Mouse (Mus musculus) adrenal gland, adult 18-20 months (tissue): Measurements from ENCODE around the gene Cyfip2. TPM values are rescaled to one million over a fixed set of nuclear protein-coding genes. Genes with fewer than 3 reads are reported as not detected.

Experiments
- DNase-seq, 2 experiments: peaks; one replicate each; pipeline ENCODE4 v3.0.0; 2021 to 2022; ENCODE audit warnings: low spot score in 2 of 2
- total RNA-seq, 2 experiments: library from RNA; stranded (reverse); gene quantifications; 1 replicate in 1 of 2; 2 replicates in 1 of 2; pipeline ENCODE4 v1.2.3; 2021

Gene Cyfip2
- total RNA-seq, 2 experiments from 2014 or later, result 55.9 to 77.0 TPM

DNA sequence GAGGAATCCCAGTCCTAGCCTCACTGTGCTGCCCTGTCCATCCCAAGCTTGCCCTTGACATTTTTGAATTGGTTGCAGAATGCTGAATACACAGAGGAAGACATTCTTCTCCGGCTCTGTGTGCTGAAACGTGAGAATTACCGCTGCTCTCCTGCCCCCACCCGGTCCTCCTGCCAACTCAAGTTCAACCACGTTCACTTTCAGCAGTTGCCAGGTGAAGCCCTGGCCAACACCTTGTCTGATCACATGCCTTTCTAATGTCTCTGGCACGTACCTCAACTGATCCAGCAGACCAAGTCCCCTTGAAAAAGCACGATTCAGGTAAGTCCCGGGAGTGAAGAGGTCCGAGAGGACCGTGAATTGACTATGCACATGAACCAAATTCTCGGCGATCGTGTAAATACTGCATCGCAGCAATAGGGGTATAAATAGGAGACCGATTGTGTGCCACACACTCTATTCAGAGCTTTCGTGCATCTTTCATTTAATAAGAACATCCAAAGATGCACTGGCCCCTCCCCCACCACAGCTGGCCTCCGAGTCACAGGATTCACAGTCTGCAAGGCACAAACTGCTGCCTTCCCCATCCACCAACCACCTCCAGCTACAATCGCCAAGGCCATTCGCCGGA, 3.4 kb downstream of the Cyfip2 start:
- DNase-seq, result peak in 1 of 2 experiments; percentile 43

DNA sequence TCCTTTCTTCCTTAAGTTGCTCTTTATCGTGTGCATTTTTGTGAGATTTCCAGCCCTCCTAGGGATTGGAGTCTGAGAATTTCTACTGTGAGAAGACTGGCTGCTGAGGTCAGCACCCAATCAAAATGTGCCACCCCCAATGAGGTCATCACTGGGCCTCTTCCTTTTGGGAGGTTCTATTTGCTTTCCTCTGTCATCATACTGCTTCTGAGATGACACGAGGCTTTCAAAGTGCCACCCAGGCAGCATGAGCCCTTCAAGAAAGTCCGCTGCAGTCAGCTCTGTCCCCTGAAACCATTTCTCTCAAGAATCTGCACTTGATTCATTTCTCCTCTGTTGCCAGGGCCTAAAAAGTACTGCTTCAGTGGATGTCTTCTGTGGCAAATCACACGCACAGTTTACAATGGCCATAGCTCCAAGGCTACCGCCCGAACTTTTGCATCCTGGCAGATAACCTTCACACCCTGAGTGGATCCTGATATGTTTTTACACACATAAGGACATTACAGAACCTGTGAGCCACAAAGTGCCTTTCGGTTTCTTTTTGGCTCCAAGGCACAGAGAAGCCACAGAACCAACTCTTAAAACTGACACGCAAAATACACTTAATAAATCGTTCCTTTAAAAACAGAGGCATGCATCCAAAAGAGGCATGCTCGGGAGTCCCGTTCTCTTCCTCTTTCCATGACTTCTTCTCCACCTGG, 4.2 kb downstream of the Cyfip2 start:
- DNase-seq, result peak in 1 of 2 experiments; percentile 36

DNA sequence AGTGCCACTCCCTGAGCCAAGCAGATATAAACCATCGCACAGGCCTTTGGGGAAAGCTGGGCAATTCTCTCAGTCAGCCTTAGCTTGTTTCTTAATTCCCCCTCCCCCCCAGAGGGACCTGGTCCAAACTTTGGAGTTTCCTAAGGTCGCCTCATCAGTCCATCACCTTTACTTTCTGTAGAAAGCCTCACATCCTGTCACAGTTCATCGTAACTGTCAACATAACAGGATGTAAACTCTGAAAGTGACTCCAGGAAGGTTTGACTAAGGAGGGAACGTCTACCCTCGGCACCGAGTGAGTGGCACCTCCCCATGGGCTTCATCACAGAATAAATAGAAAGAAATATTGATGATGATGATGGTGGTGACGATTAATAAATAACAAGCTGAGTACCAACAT, 4.9 kb downstream of the Cyfip2 start:
- DNase-seq, result no peak

DNA sequence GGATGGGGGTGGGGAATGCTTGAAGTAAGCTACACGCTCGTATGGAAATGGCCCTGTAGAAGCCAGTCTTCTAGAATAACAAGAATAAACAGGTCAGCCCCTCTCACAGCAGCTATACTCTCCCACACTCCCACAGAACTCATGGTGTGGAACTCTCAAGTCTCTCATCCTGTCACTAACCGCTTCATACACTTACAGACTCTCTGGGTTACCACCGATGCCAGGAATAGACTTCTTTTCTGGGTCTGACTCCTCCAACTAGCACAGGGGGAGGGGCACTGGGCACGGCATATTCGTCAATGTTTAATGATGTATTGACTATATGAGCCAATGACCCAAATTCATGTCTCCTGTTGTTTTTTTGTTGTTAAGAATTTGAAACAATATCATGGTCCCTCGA, 5.9 kb downstream of the Cyfip2 start:
- DNase-seq, result no peak

DNA sequence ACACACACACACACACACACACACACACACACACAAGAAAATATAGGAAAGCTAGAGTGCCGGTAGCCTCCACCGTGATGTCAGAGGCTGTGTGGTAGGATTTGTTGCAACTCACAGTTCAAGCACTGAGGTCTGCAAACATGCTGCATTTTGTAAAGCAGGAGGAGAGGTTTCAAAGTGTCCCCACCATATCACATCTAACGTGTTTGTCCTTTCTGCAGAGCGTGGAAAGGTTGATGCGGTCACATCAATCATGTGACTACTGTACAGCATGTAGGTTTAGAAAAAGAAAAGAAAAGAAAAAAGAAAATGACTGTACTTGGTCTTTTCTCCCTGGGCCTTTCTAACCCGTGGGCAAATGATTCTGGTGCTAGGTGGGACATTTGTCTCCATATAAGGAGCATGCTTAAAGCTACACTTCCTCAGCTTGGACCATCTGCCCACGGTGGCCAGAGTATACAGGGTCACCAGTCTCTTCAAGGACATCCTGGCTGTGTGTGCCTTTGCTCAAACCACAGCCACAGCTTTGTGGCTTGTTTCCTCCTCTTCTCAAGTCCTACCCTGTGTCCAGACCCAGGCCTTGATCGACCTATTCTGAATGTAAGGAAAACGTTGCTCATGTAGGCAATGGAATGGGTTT, 6.7 kb downstream of the Cyfip2 start:
- no peak for DNase-seq

DNA sequence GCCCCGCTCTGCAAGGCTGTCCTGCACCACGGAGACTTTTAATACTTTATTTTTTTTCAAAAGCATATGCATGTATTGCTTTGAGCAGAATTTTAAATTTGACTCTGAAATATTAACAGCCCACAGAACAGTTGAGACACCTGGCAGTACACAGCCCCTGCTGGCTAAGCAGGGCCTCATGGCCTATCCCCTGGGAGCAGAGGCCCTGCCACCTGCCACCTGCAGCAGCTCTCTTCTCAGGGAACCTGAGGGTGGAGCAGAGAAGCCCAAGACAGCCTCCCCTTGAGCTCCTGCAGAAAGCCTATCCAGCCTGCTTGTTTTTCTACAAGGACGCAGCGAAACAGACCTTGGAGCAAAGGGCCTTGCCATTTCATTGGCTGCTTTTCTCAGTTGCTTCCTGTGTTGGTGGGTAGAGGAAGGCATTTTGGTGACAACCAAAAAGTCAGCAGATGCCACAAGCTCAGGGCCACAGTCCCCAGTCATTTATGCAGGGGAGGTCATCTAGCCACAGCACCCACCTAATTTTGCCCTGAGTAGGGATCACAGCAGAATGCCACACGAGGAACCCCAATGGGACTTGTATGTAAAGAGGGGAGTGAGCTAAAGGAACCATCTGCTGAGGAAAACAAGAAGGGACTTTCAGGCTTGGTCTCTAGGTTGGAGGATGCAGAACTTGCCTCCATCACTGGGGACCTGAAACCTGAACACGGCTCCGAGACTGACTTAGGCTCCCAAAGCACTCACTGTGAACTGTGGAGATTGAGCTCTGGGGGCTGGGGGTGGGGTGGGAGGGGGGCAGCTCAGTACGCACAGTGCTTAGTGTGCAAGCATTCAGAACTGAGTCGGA, 7.6 kb downstream of the Cyfip2 start:
- peak in 1 of 2 experiments; percentile 35 for DNase-seq

DNA sequence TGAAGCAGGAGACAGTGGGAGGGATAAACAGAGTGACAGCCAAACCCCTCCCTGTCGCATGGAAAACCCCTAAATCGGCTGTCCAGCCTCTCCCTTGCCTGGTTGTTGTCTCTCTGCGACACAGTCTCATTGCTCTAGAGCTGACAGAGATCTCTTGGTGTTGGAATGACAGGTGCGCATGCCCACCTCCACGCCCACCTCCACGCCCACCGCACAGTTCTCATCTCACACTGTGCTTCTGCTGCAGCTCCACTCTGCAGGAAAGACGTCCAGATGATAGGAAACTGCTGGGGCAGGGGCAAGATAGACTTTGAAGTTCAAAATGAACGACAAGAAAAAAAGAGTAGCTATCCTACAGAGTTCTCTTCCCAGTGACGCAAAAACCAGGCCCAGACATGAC, 8.6 kb downstream of the Cyfip2 start:
- DNase-seq, result no peak

DNA sequence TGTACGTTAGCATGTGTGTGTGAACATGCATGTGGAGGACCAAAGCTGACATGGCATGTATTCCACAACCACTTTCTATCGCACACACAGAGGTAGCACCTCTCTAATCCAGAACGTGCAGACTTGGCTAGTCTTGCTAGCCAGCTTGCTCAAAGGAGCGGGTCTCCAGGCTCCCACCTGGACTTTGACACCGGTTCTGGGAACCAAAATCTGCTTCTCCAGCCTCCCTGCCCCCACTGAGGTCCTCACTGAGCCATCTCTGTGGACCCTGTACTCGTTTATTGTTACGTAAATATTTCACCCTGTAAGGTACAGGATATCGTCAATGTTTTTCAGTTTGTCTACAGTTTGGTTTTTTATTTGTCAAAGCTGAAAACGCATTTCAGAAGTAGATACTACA, 10.2 kb downstream of the Cyfip2 start:
- DNase-seq, result no peak

DNA sequence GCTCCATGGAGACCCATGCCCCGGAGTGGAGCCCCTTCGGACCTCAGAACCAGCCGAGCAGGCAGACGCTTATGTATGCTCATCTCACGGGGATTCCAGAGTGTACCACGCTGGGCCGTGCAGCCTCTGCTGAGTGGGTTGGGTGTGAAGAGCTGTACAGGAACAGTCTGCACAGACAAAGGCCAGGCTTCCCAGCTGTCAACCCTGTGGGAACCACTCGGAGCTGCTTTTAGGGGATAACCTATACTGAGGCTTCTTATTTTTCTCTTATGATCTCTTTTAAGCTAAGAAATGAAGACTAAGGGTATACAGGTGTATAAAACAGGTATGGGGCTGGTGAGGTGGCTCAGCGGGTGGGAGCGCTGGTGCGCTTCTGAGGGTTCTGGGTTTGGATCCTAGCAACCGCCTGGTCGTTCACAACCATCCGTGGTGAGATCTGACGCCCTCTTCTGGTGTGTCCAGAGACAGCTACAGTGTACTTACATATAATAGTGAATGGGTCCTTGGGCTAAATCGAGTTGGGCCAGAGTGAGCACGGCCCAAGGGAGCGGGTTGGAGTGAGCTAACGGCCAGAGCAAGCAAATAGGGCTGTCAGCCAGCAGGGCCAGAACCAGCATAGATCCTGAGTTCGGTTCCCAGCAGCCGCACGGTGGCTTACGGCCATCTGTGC, 10.9 kb downstream of the Cyfip2 start:
- no peak for DNase-seq

DNA sequence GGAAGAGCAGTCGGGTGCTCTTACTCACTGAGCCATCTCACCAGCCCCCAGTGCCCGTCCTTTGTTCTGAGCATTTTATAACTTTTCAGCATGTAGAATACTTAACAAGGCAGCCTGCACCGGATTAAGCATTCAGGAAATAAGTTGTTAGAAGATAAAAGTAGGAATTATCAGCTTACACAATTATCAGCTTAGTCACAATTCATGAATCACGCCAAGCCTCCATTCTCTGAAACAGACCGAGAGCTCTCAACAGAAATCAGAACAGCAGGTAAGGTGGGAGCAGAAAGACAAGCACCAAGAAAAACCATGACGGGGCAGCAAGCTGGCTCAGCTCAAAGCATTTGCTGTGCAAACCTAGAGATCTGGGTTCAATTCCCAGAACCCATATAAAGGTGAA, 12.8 kb downstream of the Cyfip2 start:
- no peak for DNase-seq

DNA sequence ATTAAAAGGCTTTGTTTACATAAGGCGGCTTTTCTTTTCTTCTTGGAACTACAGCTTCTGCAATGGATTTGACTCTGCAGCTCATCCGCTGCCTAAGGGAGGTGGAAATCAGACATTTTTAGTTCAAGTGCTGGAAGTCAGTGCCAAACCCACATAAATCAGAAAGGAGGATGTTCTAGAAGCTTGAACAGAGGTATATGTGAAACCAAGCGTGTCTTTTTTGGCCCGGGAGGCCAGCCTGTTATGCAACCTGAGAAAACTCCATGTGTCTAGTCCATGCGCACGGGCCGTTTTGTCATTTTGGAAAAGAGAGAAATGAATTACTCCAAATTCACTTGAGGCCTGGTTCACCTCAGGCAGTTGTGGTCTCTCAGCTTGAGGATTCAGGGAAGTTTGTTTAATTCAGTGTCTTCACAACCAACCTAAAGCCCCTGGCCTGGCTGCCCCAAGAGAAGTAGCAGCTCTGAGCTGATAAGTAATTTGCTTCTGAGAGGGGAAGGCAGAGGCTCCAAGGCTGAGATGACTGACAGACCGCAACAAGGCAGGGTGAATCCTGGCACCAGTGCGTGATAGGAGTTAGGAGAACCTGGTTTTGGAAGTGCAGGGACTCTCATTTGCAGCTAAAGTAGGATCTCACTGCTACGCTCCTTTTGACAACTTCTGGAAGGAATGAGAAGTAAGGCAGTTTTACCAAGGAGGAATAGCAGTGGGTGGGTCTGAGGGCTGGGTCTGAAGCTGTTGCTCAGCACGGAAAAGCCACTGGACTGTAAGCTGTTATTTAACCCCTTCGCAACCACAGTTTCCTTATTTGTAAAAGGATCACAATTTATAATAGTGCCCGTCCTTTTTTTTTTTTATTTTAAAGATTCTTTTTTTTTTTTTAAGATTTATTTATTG, 13.5 kb downstream of the Cyfip2 start:
- no peak for DNase-seq

DNA sequence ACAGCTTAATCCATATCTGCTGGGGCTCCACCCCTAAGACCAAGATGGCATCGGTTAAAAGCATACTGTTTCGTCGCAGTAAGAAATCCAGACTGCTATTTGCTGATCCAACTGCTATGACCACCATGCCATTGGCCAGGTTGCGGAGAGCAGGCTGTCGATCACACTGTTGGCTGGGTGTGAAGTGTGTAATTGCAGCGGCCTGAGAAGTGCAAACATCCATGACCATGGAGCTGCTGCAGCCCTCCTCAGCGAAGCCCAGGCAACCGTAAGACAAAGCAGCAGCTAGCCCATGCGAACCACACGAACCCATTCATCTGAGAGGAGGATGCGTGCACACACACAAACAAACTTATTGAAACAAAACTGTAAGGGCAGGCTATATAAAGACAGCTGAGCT, 18.3 kb downstream of the Cyfip2 start:
- DNase-seq, result no peak

DNA sequence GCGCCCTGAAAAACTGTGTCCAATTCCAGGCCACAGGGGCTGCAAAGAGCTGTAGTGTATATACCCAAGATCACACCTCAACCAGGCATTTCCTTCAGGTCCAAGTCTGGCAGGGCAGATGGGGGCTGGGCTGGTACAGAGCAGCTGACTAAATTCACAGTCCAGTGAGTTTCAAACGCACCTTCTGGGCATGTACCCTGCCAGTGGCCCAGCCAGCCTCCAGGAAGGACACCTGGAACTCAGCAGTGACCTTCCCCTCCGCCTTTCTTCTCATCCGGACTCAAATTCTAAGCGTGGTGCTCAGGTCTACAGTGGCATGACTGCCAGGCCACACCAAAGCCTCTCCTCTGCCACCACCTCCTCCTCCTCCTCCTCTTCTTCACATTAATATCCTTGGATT, 19.2 kb downstream of the Cyfip2 start:
- no peak for DNase-seq

DNA sequence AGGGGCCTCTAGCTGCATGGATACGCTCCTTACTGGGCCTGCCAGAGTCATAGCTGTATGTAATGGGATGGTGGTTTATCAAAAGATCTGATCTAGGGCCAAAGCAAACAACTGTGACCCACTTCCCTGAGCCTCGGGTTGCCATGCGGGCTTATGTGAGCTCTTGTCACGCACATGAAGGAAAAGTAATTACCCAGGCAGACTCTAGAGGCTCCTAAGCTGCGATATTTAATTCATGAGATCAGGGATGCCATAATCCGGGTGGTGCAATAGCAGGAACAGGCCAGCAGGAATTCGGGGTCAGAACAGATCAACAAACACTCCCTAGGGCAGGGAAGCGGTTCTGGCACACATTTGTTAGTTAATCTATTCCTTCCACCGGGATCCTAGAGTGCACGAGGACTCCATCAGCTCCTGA, 21.7 kb downstream of the Cyfip2 start:
- no peak for DNase-seq

DNA sequence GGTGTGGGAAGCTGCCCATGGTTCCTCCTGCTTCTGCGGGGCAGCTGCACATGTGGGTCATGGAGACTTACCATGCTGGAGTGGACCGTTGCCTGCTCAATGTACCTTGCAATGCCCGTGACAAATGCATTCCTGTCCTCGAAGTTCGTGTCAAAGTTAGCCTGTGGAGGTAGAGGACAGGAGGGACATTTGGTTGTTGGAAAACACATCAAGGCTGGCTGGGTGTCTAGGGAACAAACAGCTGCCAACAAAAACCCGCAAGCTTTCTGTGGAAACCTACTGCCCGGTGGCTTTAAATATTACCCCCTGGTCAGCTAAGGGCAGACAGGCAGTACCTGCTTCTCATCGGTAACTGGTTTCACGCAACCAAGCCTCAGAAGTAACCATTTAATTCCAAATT, 23.1 kb downstream of the Cyfip2 start:
- DNase-seq, result no peak

DNA sequence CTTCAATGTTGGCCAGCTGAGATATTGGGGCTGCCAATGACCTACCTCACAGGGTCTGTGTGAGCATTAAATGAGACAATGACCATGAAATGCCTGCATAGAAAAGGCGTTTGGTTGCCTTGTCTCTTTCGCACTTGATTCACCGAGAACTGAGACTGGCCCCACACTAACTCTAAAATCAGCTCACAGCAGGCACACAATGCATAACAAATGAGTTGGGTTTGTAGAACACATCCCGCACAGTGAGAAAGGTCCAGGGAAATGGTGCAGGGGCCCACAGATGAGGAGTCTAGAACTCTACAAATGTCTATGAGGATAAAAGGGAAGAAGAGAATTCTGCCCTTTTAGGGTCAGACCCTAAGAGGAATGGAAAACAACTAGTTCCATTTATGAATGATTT, 23.6 kb downstream of the Cyfip2 start:
- no peak for DNase-seq

DNA sequence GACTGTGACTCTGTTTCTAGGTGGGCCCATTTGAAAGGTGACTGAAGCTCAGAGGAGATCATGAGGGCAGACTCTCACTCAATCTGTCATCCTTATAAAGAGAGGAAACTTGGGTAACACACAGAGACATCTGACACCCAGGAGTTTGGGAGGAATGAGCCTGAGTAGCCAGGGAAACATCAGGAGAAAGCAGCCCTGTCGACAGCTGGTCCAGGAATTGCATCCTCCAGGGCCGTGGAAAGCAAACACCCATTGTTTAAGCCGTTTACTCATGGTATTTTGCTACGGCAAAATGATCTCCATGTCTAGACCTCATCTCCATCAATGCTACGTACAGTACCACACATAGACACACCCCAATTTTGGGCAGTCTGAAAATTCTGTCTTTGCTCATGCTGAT, 24.6 kb downstream of the Cyfip2 start:
- no peak for DNase-seq

DNA sequence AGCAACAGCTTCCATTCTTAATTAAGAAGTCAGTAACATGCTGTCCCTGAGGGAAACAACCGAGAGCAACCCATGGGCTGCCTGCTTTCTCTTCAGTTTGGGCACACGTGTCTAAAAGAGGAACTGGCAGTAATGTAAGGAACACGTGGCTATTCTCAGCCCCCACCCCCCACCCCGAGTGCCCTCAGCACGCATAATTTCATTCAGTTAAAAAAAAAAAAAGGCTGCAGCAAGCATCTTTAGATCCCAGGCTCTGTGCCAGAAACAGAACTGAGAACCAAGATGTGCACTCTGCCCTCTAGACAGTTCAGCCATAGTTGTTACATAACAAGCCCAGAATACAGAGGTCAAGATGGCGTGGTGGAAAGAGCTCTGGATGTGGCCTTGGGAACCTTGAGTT, 25.9 kb downstream of the Cyfip2 start:
- no peak for DNase-seq

DNA sequence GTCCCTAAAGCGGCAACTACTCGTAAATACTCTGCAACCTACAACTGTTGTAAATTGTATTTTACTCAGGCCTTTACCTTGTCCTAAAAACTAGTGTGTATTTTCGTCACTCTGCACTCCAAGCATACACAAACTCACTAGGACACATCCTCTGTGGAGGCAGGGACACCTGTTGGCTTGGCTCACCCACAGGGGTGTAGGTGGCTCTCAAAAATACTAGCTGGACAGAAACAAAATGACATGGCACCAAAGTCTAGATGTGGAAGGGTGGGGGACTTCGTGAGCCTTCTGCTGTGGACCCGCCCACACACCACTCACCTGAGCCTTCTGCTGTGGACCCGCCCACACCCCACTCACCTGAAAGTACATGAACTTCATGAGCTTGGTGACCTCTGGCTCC, 28.9 kb downstream of the Cyfip2 start:
- DNase-seq, result no peak

DNA sequence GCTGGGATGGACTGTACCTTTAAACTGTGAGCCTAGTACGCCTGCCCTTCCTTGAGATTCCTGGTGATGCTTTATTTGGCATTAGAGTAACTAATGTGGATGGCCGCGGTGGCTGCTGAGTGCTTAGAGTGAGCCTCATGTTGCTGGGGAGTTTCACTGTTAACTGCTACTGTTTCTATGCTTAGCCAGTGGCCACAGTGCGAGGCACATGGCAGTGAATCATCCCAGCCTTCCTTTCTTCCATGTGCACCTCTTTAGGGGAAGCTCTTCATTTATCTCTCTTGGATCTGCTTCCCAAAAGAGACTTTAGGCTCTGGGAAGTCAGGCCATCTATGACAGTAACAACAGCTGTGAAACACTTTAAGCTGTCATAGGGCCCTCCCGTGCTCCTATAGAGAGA, 30.0 kb downstream of the Cyfip2 start:
- DNase-seq, result no peak
